Mouse (Mus musculus) lung, adult 2 months (tissue): Measurements from ENCODE around the gene Olfr523. TPM values are rescaled to one million over a fixed set of nuclear protein-coding genes. Genes with fewer than 3 reads are reported as not detected.

ENCODE experiments used
- DNase-seq: peaks from one replicate; pipeline ENCODE4 v3.0.0; 2022
- H3K4me1 ChIP-seq: fragments of 200-500 bp; 2 replicates; pipeline ENCODE4 v1.6.1; 2011; ENCODE audit warnings: low read length; ENCODE audit not compliant: control insufficient read depth, insufficient read depth
- H3K4me3 ChIP-seq: fragments of 200-500 bp; replicated peaks from 2 replicates; pipeline ENCODE3; 2011; ENCODE audit warnings: low read depth, mild to moderate bottlenecking, control low read depth, low read length; ENCODE audit errors: extremely low read depth
- CTCF ChIP-seq: fragments of 200-500 bp; IDR thresholded peaks from 2 replicates; pipeline ENCODE4 v1.5.1; 2011; ENCODE audit warnings: mild to moderate bottlenecking, low read length, control low read depth; ENCODE audit not compliant: insufficient read depth
- POLR2A ChIP-seq: fragments of 200-500 bp; IDR thresholded peaks from 2 replicates; pipeline ENCODE4 v1.6.1; 2011; ENCODE audit warnings: low read depth, mild to moderate bottlenecking, control low read depth, low read length, borderline replicate concordance; ENCODE audit errors: extremely low read depth
- WGBS: fragments of 180-500 bp; shearing (Covaris S2); methylation state at CpG from one replicate; pipeline ENCODE4 v1.1.7; 2018; 5-methylcytosine and 5-hydroxymethylcytosine counted together
- polyA plus RNA-seq: library from polyadenylated mRNA; depleted of rRNA; stranded (reverse); fragments of >200 nt; gene quantifications from 2 replicates; pipeline ENCODE4 v1.2.3, GENCODE M21; 2012

The Olfr523 gene
- polyA plus RNA-seq, 1 experiment, result not detected

DNA sequence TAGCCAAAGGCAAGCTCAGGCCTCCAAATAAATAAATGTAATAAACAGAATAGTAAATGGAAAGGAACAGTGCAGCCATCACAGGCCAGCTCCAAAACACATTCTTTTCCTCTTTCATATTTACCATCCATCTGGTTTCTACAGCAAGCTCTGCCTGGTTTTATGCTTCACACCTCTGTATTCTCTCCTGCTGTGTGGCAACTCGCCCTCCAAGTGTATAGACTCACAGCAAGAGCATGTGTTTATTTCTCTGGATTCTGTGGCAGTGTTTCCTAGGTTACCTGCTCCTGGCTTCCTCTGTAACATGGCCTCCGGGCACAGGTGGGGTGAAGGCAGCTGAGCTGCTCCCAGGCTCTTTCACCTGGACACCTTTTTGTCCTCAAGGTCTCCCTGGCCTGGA lies 19.4 kb downstream of the Olfr523 start:
- WGBS, result 39% methylated on average over 2 of the region's 2 CpGs
- Histone ChIP-seq H3K4me3 (no peak overlapping the region), H3K4me1 (no peaks in the 10 kb centered on the region)
- TF ChIP-seq POLR2A (no peak), CTCF (no peak)
- no peak for DNase-seq

- no peaks in the 10 kb centered on the region for H3K4me1 ChIP-seq
- no peak for DNase-seq
- 69% methylated on average over 2 of the region's 2 CpGs for WGBS
- no peak overlapping the region for H3K4me3 ChIP-seq
- TF ChIP-seq CTCF (no peak), POLR2A (no peak)
Measured at GRCm38 (mm10) chr7:140192851-140193250, 19.8 kb downstream of the Olfr523 start.

GRCm38 (mm10) chr7:140194031-140194430 lies 21.0 kb downstream of the Olfr523 start:
- no peak for DNase-seq
- 78% methylated on average over 4 of the region's 4 CpGs for WGBS

GRCm38 (mm10) chr7:140196002-140196401 lies 23.0 kb downstream of the Olfr523 start:
- DNase-seq, result no peak
- Histone ChIP-seq H3K4me1 (no peaks in the 10 kb centered on the region), H3K4me3 (no peak overlapping the region)
- TF ChIP-seq CTCF (no peak), POLR2A (no peak)
- 72% methylated on average over 8 of the region's 8 CpGs for WGBS

More at GRCm38 (mm10) chr7:140194031-140194430, 21.0 kb downstream of the Olfr523 start:
- Histone ChIP-seq H3K4me1 (no peaks in the 10 kb centered on the region), H3K4me3 (no peak overlapping the region)
- TF ChIP-seq CTCF (no peak), POLR2A (no peak)

GRCm38 (mm10) chr7:140201090-140201489 lies 28.1 kb downstream of the Olfr523 start:
- 79% methylated on average over 4 of the region's 4 CpGs for WGBS
- Histone ChIP-seq H3K4me1 (no peaks in the 10 kb centered on the region), H3K4me3 (no peak overlapping the region)
- TF ChIP-seq POLR2A (no peak), CTCF (no peak)
- DNase-seq, result no peak

GRCm38 (mm10) chr7:140205864-140206263 lies 32.8 kb downstream of the Olfr523 start, which contains the start of gene Olfr524:
Gene Olfr524 (minus strand): TSS chr7:140205964.
- TF ChIP-seq CTCF, result no peak

DNA sequence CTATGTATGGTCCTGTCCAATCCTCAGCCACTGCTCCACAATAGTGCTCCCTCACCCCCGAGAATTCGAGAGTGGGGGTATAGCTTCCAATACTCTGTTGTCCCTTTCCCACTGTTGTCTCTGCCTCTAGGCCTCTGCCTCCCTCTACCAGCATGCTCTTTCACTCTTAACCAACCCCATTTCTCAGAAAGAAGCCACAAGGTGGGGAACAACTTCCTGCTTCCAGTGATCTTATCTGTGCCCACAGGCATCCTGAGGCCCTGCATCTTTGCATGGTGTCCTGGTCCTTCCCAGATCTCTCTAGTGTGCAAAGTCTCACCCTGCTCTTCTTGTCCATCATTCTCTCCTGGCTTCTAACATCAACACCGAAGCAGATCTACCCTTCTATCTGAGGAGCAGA lies 33.9 kb downstream of the Olfr523 start:
- TF ChIP-seq CTCF, result no peak
- no peak for TF ChIP-seq POLR2A
- DNase-seq, result no peak
- Histone ChIP-seq H3K4me1 (no peaks in the 10 kb centered on the region), H3K4me3 (no peak overlapping the region)
- WGBS, result 86% methylated on average over 3 of the region's 3 CpGs

More at GRCm38 (mm10) chr7:140205864-140206263, 32.8 kb downstream of the Olfr523 start, which contains the start of gene Olfr524:
- no peak within 1 kb of the TSS for H3K4me3 ChIP-seq
- H3K4me1 ChIP-seq, result no peaks in the 10 kb centered on the region
- DNase-seq, result no peak

DNA sequence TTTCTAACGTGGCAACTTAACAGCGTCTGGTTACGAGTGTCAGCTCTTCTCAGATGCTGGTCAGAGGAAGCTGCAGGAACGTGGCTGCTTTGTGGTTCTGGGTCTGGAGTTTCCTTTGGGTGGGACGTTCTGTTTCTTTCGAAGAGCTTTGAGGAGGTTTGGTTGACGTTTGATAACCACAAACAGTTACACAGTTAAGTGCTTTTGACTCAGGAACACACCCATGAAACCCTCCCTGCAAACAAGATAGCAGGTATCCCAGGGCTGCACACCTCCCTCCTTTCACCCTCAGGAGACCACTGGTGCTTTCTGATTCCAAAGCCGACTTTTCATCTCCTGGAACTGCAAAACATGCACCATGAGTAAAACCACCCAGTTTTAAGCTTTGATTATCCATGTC lies 35.1 kb downstream of the Olfr523 start:
- no peak for DNase-seq
- Histone ChIP-seq H3K4me3 (no peak overlapping the region), H3K4me1 (no peaks in the 10 kb centered on the region)
- TF ChIP-seq CTCF (no peak), POLR2A (no peak)
- 47% methylated on average over 8 of the region's 8 CpGs for WGBS

DNA sequence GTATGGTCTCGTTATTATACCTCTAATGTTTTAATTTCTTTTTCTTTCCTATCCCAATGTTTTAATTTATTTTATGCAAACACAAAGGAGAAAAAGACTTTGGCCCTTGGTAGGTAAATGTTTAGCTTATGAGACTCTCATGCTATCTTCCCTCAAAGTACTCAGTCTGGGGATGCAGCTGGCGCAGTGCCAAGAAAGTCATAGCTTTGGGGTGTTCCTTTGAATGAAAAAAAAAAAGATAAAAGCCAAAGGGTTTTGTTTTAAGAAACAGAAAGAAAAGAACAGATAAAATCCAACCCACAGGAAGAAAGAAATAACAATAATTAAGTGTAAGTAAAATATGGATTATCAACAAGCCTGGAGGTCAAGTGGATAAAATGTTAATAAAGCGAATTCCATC lies 35.7 kb downstream of the Olfr523 start:
- DNase-seq, result no peak
- H3K4me1 ChIP-seq, result no peaks in the 10 kb centered on the region
- TF ChIP-seq POLR2A, result no peak
- no peak for TF ChIP-seq CTCF
- WGBS, result 50% methylated on average over 3 of the region's 3 CpGs
- no peak overlapping the region for H3K4me3 ChIP-seq

- 67% methylated on average over 5 of the region's 5 CpGs for WGBS
- no peaks in the 10 kb centered on the region for H3K4me1 ChIP-seq
- H3K4me3 ChIP-seq, result no peak overlapping the region
- TF ChIP-seq CTCF, result no peak
- TF ChIP-seq POLR2A, result no peak
- no peak for DNase-seq
Measured at GRCm38 (mm10) chr7:140213841-140214240, 40.8 kb downstream of the Olfr523 start.
